Mouse (Mus musculus): Measurements from ENCODE around the gene C2cd4d. TPM values are rescaled to one million over a fixed set of nuclear protein-coding genes. Genes with fewer than 3 reads are reported as not detected.

Gene C2cd4d
- polyA plus RNA-seq (2012; rRNA removed; ENCODE audit: low replicate concordance) = 1.1 and 4.3 TPM in 2 replicates

GRCm38 (mm10) chr3:94362138-94362537 lies at the start of gene C2cd4d:
C2cd4d (plus strand) TSS chr3:94362438.

GRCm38 (mm10) chr3:94341959-94342422 lies 20.2 kb upstream of the C2cd4d start, which contains the start of gene Them5:
Them5 (plus strand) TSS chr3:94342099.

GRCm38 (mm10) chr3:94372641-94373040 lies 10.4 kb downstream of the C2cd4d start, which contains the start of gene Rorc:
Rorc (plus strand) TSS chr3:94372794.

DNA sequence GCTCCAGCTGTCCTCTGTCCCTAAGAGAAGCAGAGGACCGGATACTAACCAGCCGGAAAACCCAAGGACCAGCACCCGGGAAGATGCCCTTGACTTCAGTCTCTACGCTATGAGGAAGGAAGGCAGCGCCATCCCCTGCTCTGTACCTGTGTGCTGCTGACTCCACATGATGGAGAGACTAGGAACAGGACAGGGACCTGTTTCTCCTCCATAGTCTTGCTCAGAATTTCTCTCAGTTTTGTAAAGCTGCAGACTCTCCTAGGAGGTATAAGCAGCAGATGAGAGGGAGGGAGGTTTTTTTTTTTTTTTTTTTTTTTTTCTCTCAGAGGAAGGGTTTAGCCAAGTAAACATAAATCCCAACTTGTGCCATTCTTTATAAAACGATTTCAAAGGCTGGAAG lies 36.0 kb downstream of the C2cd4d start, which contains the start of gene Lingo4:
TSS of gene Lingo4 (plus strand) at position 301 of the 400 bp plus-strand sequence.

GRCm38 (mm10) chr3:94413031-94413679 lies 50.9 kb downstream of the C2cd4d start, which contains the start of gene Tdrkh:
Tdrkh (plus strand) TSS chr3:94413273.

Other genes with a start within 250 kb of the C2cd4d start
- not detected in 2 replicates for gene Gm10696, start 184.2 kb upstream of the C2cd4d start, polyA plus RNA-seq (2012; rRNA removed; ENCODE audit: low replicate concordance)
- gene Gm5286, start 165.7 kb upstream of the C2cd4d start, polyA plus RNA-seq (2012; rRNA removed; ENCODE audit: low replicate concordance) = not detected in 2 replicates
- gene Gm4778, start 98.4 kb upstream of the C2cd4d start, polyA plus RNA-seq (2012; rRNA removed; ENCODE audit: low replicate concordance) = not detected in 2 replicates
- 0.80 and 2.6 TPM in 2 replicates for gene Them4, start 52.3 kb upstream of the C2cd4d start, polyA plus RNA-seq (2012; rRNA removed; ENCODE audit: low replicate concordance)
- 0.13 and 1.8 TPM in 2 replicates for gene Them5, start 20.3 kb upstream of the C2cd4d start, polyA plus RNA-seq (2012; rRNA removed; ENCODE audit: low replicate concordance)
- gene Rorc, start 10.4 kb downstream of the C2cd4d start, polyA plus RNA-seq (2012; rRNA removed; ENCODE audit: low replicate concordance) = 20.3 and 32.9 TPM in 2 replicates
- gene Lingo4, start 36.1 kb downstream of the C2cd4d start, polyA plus RNA-seq (2012; rRNA removed; ENCODE audit: low replicate concordance) = 0.53 and 1.1 TPM in 2 replicates
- 0.25 and 1.6 TPM in 2 replicates for gene Tdrkh, start 50.8 kb downstream of the C2cd4d start, polyA plus RNA-seq (2012; rRNA removed; ENCODE audit: low replicate concordance)
- 23.7 and 27.7 TPM in 2 replicates for gene Mrpl9, start 80.9 kb downstream of the C2cd4d start, polyA plus RNA-seq (2012; rRNA removed; ENCODE audit: low replicate concordance)
- gene Oaz3, start 81.5 kb downstream of the C2cd4d start, polyA plus RNA-seq (2012; rRNA removed; ENCODE audit: low replicate concordance) = not detected in 2 replicates
- 0.04 and 0.27 TPM in 2 replicates for gene Celf3, start 115.9 kb downstream of the C2cd4d start, polyA plus RNA-seq (2012; rRNA removed; ENCODE audit: low replicate concordance)
- 0.45 TPM in 1 of 2 replicates, not detected in the other for gene Riiad1, start 117.9 kb downstream of the C2cd4d start, polyA plus RNA-seq (2012; rRNA removed; ENCODE audit: low replicate concordance)
- 6.6 and 12.5 TPM in 2 replicates for gene Snx27, start 220.3 kb downstream of the C2cd4d start, polyA plus RNA-seq (2012; rRNA removed; ENCODE audit: low replicate concordance)

All from mammary gland, adult 2 months (tissue).